Mouse (Mus musculus): ENCODE data around the gene Robo3.

DNA sequence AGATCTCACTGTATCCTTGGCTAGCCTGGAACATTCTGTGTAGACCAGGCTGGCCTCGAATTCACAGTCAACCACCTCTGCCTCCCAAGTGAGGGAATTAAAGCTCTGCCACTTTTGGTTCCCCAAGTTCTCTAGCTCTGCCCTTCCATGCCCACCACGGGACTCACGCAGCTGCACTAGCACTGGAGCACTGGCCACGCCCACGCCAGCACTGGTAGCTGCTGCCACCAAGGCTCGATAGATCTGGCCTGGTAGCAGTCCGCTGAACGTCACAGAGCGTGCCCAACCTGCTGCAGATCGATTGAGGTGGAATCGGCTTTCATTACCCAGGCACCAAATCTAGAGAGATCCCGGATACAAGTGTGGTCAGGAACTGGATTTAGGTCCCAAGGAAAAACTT, 11.8 kb downstream of the Robo3 start:
- TF ChIP-seq CTCF (IDR thresholded peaks at IDR 0.05) (no peak), EP300 (IDR thresholded peaks at IDR 0.05) (no peak)
